Mouse (Mus musculus) liver, adult 2 months (tissue): ENCODE measurements around the gene Pik3ap1.

Experiments
- CTCF ChIP-seq: fragments of 200-500 bp; IDR thresholded peaks from 2 replicates; pipeline ENCODE4 v1.5.1; 2011; ENCODE audit warnings: low read depth, low read length, control low read depth
- POLR2A ChIP-seq: fragments of 200-500 bp; IDR thresholded peaks from 2 replicates; pipeline ENCODE4 v1.6.1; 2011; ENCODE audit warnings: low read length, control low read depth; ENCODE audit not compliant: insufficient read depth; ENCODE audit errors: extremely low read depth

DNA sequence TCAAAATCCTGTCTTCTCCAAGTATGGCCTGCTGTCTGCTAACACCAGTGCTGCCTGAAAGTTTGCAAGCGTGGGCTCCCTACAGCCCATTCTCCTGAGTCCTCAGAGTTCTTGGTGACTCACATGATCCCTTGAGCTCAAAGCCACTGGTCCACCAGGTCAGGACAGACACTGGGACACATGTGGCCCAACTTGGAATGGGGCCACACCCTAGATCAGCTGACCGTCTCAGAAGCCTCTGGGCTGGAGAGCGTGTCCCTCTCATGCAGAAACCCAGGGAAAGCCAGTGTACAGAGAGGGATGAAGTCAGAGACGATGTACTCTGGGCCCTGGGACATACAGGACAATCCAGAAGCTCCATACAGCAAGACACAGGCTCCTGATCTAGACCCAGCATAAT lies 102.7 kb downstream of the Pik3ap1 start:
- TF ChIP-seq POLR2A = no peak
- TF ChIP-seq CTCF = no peak
